Mouse (Mus musculus) stomach, embryonic 15.5 days (tissue): ENCODE results near the gene Rpl18. TPM values are rescaled to one million over a fixed set of nuclear protein-coding genes. Genes with fewer than 3 reads are reported as not detected.

Experiments used
- ATAC-seq: fragments of 200-750 bp; cut with Nextera tagmentation; 2 replicates; pipeline ENCODE4 v1.8.0; 2017; ENCODE audit warnings: low read depth, moderate number of reproducible peaks, moderate TSS enrichment; ENCODE audit not compliant: insufficient read depth, low FRiP score
- H3K27ac ChIP-seq: fragments of 300-500 bp; sonication (generic); 2 replicates; pipeline ENCODE4 v1.5.1; 2015; ENCODE audit warnings: mild to moderate bottlenecking, inconsistent platforms
- H3K27me3 ChIP-seq: fragments of 300-500 bp; sonication (generic); replicated peaks from 2 replicates; pipeline ENCODE4 v1.6.1; 2015; ENCODE audit warnings: inconsistent platforms
- H3K36me3 ChIP-seq: fragments of 300-500 bp; sonication (generic); 2 replicates; pipeline ENCODE4 v1.6.1; 2015; ENCODE audit warnings: inconsistent platforms
- H3K4me1 ChIP-seq: fragments of 300-500 bp; sonication (generic); 2 replicates; pipeline ENCODE4 v1.6.1; 2015; ENCODE audit warnings: inconsistent platforms
- H3K4me2 ChIP-seq: fragments of 300-500 bp; sonication (generic); 2 replicates; pipeline ENCODE4 v1.6.1; 2015; ENCODE audit warnings: mild to moderate bottlenecking, inconsistent platforms
- H3K4me3 ChIP-seq: fragments of 300-500 bp; sonication (generic); replicated peaks from 2 replicates; pipeline ENCODE4 v1.5.1; 2015; ENCODE audit warnings: inconsistent platforms
- H3K9ac ChIP-seq: fragments of 300-500 bp; sonication (generic); 2 replicates; pipeline ENCODE4 v1.6.1; 2015; ENCODE audit warnings: inconsistent platforms
- H3K9me3 ChIP-seq: fragments of 300-500 bp; sonication (generic); 2 replicates; pipeline ENCODE4 v1.6.1; 2016; ENCODE audit warnings: inconsistent platforms
- WGBS: fragments of 180-500 bp; shearing (Covaris S2); methylation state at CpG from one replicate; pipeline ENCODE4 v1.1.7; 2015; 5-methylcytosine and 5-hydroxymethylcytosine counted together
- polyA plus RNA-seq: library from polyadenylated mRNA; unstranded; fragments of >200 nt; fragmentation: Nextera tagmentation; extraction: Ambion mirVana; gene quantifications from 2 replicates; pipeline ENCODE4 v1.2.1, GENCODE M21; 2015

Gene Rpl18
- polyA plus RNA-seq, 1 experiment from 2014 or later: 954 TPM

GRCm38 (mm10) chr7:45709677-45710355, 5.4 kb upstream of the Rpl18 start:
- no peak overlapping the region for H3K4me3 ChIP-seq
- no peak overlapping the region for H3K4me2 ChIP-seq
- H3K36me3 ChIP-seq: peaks cover 31% of the 10 kb centered on the region
- 72% methylated on average over 14 of the region's 14 CpGs for WGBS
- H3K27ac ChIP-seq: no peak overlapping the region; the same call in 1 of the 2 replicates
- H3K9me3 ChIP-seq: no peaks in the 10 kb centered on the region
- no peak for ATAC-seq
- H3K27me3 ChIP-seq: no peaks in the 10 kb centered on the region
- H3K9ac ChIP-seq: no peak overlapping the region
- peaks cover 69% of the 10 kb centered on the region for H3K4me1 ChIP-seq

DNA sequence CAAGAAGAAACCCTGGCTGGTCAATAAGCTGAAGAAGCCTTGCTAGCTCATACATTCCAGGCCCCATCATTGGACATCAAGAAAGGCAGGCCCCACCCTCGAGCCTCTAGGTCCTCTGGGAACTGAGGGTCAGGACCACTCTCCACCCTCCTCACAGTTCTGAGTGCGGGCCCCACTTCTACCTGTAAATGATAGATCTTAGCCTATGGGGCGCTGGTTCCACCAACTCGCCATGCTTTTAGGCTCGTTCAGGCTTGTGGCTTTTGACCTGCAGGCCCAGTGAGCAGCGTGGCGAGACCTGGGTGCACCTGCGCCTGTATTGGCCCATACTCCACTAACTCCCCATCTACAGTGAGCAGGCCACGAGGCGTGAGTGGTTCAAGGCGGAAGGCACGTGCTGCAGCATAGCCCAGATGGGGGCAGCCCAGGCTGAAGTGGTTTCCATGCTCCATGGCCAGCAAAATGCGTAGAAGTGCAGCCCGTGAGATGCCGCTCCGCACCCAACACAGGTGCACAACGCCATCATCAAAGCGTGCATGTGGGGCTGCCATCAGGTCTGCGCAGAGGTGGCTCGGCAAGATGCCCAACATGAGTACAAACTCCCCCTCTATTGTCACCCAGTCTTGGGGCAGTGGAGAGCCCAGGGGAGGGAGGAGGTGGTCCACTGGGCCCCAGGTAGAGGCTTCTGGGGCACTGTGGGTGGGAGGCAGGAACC, 4.6 kb upstream of the Rpl18 start:
- 89% methylated on average over 20 of the region's 20 CpGs for WGBS
- peaks cover 31% of the 10 kb centered on the region for H3K36me3 ChIP-seq
- H3K4me3 ChIP-seq: no peak overlapping the region
- H3K4me1 ChIP-seq: peaks cover 67% of the 10 kb centered on the region
- ATAC-seq: no peak
- no peak overlapping the region for H3K4me2 ChIP-seq
- no peaks in the 10 kb centered on the region for H3K27me3 ChIP-seq
- H3K27ac ChIP-seq: no peak overlapping the region; the same call in 1 of the 2 replicates
- H3K9ac ChIP-seq: no peak overlapping the region
- H3K9me3 ChIP-seq: no peaks in the 10 kb centered on the region

- H3K9ac ChIP-seq: no peak overlapping the region
- H3K4me3 ChIP-seq: no peak overlapping the region
- 89% methylated on average over 24 of the region's 24 CpGs for WGBS
- H3K36me3 ChIP-seq: peaks cover 31% of the 10 kb centered on the region
- peaks cover 67% of the 10 kb centered on the region for H3K4me1 ChIP-seq
- no peak for ATAC-seq
- H3K4me2 ChIP-seq: peak overlapping the region; percentile 26; the same call in 1 of the 2 replicates
- H3K27me3 ChIP-seq: no peaks in the 10 kb centered on the region
- no peak overlapping the region for H3K27ac ChIP-seq
- no peaks in the 10 kb centered on the region for H3K9me3 ChIP-seq
Measured at GRCm38 (mm10) chr7:45711316-45712021, 3.8 kb upstream of the Rpl18 start.

- Histone ChIP-seq H3K9me3 (no peaks in the 10 kb centered on the region), H3K4me2 (peak overlapping the region; percentile 26), H3K27ac (peak overlapping the region; percentile 94), H3K9ac (no peak overlapping the region), H3K4me3 (no peak overlapping the region), H3K36me3 (peaks cover 31% of the 10 kb centered on the region), H3K27me3 (no peaks in the 10 kb centered on the region), H3K4me1 (peaks cover 66% of the 10 kb centered on the region)
- ATAC-seq: peak; percentile 23
- WGBS: 83% methylated on average over 21 of the region's 21 CpGs
Measured at GRCm38 (mm10) chr7:45712022-45712757, 3.1 kb upstream of the Rpl18 start.

DNA sequence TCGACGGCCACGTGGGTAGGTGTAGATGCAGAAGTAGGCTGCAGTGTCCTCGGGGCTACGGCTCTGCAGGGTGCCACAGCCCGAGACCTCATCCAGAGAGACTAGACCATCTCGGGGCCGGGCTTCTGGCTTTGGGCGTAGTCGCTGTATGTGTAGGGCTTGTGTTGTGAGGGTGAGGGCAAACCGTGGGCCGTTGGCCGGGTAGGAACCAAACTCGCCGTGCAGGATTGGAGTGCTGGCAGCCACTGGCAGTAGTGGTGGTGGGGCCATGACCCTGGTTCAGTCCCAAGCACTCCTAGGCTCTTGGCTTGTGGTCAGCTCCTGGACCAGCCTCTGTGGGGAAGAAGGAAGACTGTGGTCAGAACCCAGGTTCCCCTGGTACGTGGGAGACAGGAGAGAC, 1.9 kb upstream of the Rpl18 start:
- no peaks in the 10 kb centered on the region for H3K9me3 ChIP-seq
- H3K9ac ChIP-seq: no peak overlapping the region
- no peak for ATAC-seq
- no peak overlapping the region for H3K4me3 ChIP-seq
- no peaks in the 10 kb centered on the region for H3K27me3 ChIP-seq
- peaks cover 31% of the 10 kb centered on the region for H3K36me3 ChIP-seq
- H3K4me2 ChIP-seq: peak overlapping the region; percentile 76
- peaks cover 55% of the 10 kb centered on the region for H3K4me1 ChIP-seq
- WGBS: 87% methylated on average over 16 of the region's 16 CpGs
- H3K27ac ChIP-seq: peak overlapping the region; percentile 94

DNA sequence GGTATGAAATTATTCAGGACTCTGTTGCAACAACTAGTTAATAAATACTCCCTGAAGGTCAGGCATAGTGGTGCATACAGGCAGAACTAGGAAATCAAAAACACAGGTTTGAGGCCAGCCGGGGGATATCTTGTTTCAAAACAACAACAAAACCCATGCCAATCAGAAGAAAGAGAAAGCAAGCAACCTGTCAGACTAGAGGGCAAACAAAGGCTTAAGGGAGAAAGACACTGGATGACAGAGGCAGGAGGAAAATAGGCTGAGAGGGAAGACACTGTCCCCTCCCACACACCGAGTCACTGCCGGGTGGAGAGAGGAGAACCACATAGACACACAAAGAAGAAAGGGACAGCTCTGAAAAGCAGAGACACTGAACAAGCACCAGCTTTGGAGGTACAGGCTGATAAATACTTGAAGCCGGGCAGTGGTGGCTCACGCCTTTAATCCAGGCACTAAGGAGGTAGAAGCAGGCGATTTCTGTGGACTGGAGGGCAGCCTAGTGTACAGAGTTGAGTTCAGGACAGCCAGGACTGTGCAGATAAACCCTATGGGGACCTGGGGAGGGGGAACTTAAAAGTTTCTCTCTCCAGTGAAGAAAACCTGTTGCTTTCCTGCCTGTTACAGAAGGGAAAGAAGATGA, 1.3 kb upstream of the Rpl18 start:
- H3K4me3 ChIP-seq: peak overlapping the region; percentile 92
- H3K9ac ChIP-seq: 0 out of 2 replicates have a peak overlapping the region, but pooled peaks have one; percentile 68
- WGBS: 71% methylated on average over 6 of the region's 6 CpGs

DNA sequence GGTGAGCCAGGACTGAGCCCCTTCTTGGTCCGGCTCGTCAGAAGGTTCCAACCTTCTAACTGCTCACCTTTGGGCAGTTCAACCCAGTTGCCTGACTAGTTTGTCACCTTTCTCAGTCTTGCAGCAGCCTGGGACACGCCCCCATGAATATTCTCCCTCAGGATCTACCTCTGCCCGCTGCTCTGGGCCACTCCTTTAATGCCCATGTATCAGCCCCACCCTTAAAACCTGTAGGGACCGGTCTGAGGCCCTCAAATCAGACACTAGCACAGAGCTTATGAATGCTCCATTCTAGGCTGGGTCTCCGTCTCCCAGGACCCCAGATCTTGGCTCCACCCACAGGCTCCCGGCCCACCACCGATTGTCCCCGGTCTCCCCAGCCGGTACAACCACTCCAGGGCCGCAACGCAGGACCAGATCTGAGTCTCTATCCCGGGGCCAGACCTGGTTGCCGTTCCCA, 597 bp upstream of the Rpl18 start:
- peak overlapping the region; percentile 76 for H3K4me2 ChIP-seq
- H3K4me1 ChIP-seq: peaks cover 56% of the 10 kb centered on the region
- H3K9ac ChIP-seq: peak overlapping the region; percentile 68; the same call in 1 of the 2 replicates
- peak; percentile 70 for ATAC-seq
- peak overlapping the region; percentile 92 for H3K4me3 ChIP-seq
- H3K27ac ChIP-seq: peak overlapping the region; percentile 94
- H3K36me3 ChIP-seq: peaks cover 31% of the 10 kb centered on the region
- no peaks in the 10 kb centered on the region for H3K27me3 ChIP-seq
- WGBS: 10% methylated on average over 14 of the region's 14 CpGs
- no peaks in the 10 kb centered on the region for H3K9me3 ChIP-seq

More for the DNA sequence above, 1.3 kb upstream of the Rpl18 start:
- Histone ChIP-seq H3K27me3 (no peaks in the 10 kb centered on the region), H3K9me3 (no peaks in the 10 kb centered on the region), H3K27ac (peak overlapping the region; percentile 94), H3K4me1 (peaks cover 52% of the 10 kb centered on the region), H3K36me3 (peaks cover 31% of the 10 kb centered on the region), H3K4me2 (peak overlapping the region; percentile 76)
- ATAC-seq: no peak

DNA sequence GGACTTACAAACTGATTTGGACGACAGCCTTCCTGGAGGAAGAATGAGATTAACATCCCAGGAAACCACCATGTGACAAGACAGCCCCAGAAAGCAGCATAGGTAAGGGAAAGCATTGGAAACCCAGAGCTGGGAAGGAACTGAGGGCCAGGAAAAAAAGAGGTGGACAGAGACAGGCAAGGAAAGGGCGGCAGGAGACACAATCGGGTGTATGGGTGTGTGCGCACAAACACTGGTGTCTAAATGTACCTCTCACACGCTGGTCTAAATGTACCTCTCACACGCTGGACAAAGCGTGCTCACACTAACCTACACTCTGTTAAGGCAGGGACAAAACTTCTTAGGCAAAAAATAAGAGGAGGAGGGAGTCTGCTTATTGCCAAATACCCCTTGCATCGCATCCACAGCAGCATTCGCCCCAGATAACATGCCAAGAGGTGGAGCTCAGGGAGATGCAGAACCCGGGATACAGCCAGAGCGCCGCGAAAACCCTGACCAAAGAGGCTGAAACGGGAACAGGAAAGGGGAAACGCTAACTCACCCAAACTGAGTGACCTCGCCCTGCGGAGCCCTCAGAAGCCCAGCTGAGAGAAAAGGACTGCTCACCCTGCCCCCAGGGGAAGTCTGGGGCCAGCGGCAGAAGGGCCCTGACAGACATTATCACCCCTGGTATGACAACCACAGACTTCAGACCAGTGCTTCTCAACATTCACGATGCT, 643 bp downstream of the Rpl18 start:
- ATAC-seq: no peak
- Histone ChIP-seq H3K27me3 (no peaks in the 10 kb centered on the region), H3K9ac (no peak overlapping the region), H3K4me2 (peak overlapping the region; percentile 76), H3K4me1 (peaks cover 58% of the 10 kb centered on the region), H3K9me3 (no peaks in the 10 kb centered on the region), H3K27ac (peak overlapping the region; percentile 94), H3K4me3 (peak overlapping the region; percentile 92), H3K36me3 (peaks cover 33% of the 10 kb centered on the region)
- 77% methylated on average over 19 of the region's 19 CpGs for WGBS

DNA sequence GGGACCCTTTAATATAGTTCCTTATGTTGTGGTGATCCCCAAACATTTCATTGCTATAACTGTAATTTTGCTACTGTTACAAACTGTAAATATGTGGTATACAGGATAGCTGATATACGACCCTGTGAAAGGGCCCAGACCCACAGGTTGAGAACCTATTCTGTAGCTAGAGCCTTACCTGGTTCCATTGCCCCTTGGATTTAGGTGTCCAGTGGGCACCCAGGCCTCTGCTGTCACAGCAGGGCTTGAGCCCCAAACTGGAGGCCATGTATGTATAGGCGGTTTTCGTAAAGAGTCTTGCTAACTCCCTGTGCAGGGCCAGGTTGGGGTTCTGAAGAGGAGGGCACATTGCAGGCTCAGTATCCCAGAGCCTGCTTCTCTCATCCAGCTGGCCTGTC, 1.2 kb downstream of the Rpl18 start:
- peak overlapping the region; percentile 76 for H3K4me2 ChIP-seq
- no peak for ATAC-seq
- H3K4me1 ChIP-seq: peaks cover 63% of the 10 kb centered on the region
- WGBS: 84% methylated on average over 3 of the region's 3 CpGs
- peak overlapping the region; percentile 92; the same call in 1 of the 2 replicates for H3K4me3 ChIP-seq
- H3K36me3 ChIP-seq: peaks cover 33% of the 10 kb centered on the region
- H3K27ac ChIP-seq: no peak overlapping the region
- H3K27me3 ChIP-seq: no peaks in the 10 kb centered on the region
- H3K9me3 ChIP-seq: no peaks in the 10 kb centered on the region
- H3K9ac ChIP-seq: no peak overlapping the region

DNA sequence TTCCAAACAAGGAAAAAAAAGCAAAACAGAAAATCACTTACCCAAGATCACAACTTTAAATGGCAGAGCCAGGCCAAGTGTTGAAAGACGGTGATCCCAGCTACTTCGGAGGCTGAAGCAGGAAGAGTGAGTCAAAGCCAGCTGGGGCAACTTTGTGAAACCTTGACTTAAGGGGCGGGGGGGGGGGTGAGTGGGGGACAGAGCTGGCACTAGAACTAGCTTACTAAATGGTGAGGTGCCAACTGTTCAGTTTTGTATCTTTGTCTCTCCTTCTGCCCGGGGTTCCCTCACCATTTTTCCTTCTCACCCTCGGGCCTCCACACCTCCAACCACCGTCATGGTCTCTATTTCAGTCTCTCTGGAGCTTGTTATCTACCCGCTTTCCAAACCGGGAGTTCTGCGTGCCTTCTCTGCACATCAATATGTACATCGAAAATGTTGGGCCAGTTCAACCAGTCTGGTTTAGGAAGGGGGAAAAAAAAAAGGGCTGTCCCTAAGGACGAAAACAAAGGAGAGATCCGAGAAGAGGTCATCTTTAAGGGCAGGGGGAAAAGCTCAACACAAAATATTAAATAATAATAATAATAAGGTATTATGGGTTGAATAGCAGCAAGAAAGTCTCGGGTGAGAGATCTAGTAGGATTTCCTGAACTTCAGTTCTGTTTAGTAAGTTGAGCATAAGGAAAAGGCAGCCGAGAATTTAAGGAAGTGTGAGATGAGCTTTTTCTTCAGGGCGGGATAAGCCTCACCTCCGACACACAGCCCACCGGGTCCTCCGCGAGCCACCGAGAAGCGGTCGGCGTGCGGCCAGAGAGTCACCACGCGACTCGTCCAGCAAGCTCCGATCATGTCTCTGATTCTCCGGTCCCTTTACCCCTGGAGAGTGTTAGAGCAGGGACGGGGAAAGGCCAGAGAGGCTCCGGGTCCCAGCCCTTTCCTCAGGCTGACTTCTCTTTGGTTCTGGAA, 2.0 kb downstream of the Rpl18 start:
- peaks cover 30% of the 10 kb centered on the region for H3K36me3 ChIP-seq
- H3K27me3 ChIP-seq: no peaks in the 10 kb centered on the region
- peaks cover 63% of the 10 kb centered on the region for H3K4me1 ChIP-seq
- H3K27ac ChIP-seq: peak overlapping the region; percentile 94
- 7% methylated on average over 31 of the region's 31 CpGs for WGBS
- no peaks in the 10 kb centered on the region for H3K9me3 ChIP-seq
- no peak; the same call in 1 of the 2 replicates for ATAC-seq
- peak overlapping the region; percentile 76 for H3K4me2 ChIP-seq
- H3K9ac ChIP-seq: peak overlapping the region; percentile 70
- H3K4me3 ChIP-seq: peak overlapping the region; percentile 92
